Mouse (Mus musculus) megakaryocyte, adult 5-6 weeks (primary cell): ENCODE results near the gene Terb1. TPM values are rescaled to one million over a fixed set of nuclear protein-coding genes. Genes with fewer than 3 reads are reported as not detected.

Experiments
- ATAC-seq: 2 replicates; pipeline ENCODE4 v1.8.0; 2016; ENCODE audit warnings: mild to moderate bottlenecking, inconsistent platforms; ENCODE audit not compliant: poor library complexity, severe bottlenecking
- total RNA-seq, 2 experiments: library from RNA; stranded (forward) in 1 of 2; stranded (reverse) in 1 of 2; fragments of 153-499, 151-499 nt in 1 of 2; fragments of 221-1000, 200-1000 nt in 1 of 2; gene quantifications; 2 replicates each; pipeline versions ENCODE4 v1.2.3 to v1.2.4; 2015 to 2017

The Terb1 gene
- not detected in 2 replicates for total RNA-seq (2015)
- total RNA-seq (2017): not detected in 2 replicates

DNA sequence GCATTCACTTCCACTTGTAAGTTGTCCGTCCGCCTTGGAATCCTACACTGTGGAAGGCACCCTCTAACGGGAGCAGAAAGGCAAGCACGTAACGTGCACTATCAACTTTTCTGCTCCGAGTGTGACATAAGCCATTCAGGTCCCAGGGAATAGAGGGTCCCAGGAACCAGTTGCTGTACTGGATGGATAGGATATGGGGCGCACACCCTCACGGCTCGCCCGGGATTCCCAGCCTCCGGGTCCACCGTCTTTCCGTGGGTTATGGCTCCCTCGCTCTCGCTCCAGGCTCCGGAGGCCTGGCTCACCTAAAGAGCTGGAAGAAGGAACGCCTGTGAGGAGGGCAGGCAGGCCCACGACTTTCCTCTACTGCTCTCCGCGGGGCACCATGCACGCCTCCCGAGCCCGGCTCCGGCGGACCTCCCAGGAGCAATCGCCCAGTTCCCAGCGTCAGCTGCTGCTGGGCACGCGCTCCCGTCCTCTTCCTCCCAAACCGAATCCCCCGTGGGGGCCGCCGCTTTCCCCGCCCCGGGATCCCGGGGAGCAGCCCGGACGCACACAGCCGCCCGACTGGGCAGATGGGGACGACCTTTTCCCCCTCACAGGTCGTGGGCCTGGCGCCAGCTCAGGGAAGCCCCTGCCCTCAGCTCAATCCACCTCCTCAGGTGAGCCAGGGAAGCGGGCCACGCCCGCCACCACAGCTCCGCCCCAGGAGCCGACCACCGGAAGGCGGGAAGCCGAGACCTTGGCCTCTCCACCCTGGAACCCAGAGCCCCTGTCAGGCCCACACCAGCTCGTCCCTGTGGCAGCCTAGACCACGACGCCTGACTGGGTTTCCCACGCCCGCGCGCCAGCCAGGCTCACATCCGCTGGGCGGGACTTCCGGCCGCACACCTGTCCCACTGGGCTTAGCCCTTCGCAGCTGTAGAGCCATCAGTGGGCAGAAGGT is at the start of gene Terb1:
Terb1 (minus strand) TSS at position 850 of the 946 bp plus-strand sequence.
- peak; percentile 69 for ATAC-seq

DNA sequence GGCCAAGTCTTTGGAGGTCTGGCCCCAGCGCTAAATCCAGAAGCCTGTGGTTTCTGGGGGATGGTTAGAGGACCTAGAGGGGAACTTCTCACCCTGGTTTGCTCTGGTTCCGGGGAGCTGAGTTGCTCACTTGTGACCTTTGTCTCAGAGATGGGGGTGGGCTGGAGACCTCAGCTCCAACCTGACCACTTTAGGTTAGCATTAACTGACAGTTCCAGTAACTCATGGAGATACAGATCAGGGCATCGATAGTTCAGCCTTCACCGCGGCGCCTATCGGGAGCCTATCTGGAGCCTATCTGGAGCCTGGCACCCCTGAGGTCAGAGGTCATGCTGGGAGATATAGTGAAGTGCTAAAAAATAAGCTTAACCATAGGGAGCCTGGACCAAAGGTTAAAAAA is 47.5 kb upstream of the Terb1 start:
- ATAC-seq: no peak

DNA sequence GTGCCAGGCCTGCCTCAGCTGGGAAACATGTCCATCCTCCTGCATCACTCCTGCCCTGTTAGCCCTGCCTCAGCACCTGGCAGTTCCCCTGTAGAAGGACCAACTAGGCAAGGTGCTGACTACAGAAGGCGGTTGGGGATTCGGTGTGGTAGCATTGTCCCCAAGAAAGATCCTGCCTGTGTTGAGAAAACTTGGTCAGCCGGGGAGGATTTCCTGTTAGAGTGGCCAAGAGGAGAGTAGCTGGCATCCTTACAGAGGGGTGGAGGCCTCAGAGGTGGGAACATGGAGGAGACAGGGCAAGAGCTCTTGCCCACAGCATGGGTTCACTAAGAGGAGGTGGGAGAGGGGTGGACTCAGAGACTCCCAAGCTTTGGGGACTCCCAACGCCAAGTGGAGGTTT is 45.5 kb upstream of the Terb1 start:
- no peak for ATAC-seq

DNA sequence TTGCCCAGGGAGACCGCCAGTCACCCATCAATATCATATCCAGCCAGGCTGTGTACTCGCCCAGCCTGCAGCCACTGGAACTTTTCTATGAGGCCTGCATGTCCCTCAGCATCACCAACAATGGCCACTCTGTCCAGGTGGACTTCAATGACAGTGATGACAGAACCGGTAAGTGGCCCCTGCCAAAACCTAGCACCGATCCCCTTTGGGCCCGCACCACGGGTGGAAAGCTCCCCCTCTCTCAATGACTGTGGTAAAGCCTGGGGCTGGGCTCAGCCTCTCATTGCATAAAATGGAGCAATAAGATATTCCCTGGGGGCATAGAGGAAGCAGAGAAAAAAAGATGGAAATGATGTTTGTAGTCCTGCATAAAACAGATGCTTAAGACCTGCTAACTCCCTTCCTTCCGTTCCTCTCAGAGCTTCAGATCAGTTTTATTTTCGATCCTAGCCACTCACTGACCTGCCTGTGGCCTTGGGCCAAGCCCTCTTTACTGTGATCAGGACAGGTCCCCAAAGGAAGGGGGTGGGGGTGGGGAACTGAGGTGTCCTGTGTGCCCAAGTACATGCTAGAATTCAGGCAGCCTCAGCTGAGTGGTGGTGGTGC is 33.8 kb upstream of the Terb1 start:
- no peak for ATAC-seq

DNA sequence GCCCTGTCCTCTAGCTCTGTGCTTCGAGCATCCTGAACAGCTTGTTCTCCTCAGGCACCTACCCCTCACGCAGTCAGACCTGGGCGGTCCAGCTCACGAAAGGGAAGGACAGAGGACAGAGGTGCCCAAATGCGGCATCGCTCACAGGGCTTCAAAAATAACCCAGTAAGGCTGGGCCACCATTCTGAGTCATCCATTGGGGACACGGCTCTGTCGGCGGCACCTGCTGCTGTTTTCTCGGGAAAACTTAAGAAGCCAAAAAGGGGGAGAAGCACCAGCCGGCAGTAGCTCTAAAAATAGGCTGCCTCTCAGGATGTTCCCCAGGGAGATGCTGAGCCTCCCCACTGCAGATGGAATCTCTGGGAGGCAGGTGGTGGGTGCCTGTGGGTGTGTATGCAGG is 32.5 kb upstream of the Terb1 start:
- no peak for ATAC-seq

DNA sequence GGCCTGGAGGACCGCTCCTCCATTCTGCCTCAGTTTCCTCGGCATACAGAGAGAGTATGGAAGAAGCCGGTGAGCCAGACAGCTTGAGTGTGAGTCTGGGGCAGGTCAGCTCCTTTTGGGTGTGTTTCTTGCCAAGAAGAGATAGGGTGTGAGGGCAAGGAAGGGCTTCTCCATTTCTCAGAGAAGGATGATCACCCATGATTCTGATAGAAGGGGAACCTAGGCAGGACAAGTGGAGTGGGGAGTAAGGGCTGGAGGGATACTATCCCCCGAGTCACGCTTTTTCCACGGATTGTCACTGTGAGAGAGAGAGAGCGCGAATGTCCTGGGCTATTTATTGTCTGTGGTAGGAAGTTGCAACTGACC is 31.8 kb upstream of the Terb1 start:
- ATAC-seq: no peak

DNA sequence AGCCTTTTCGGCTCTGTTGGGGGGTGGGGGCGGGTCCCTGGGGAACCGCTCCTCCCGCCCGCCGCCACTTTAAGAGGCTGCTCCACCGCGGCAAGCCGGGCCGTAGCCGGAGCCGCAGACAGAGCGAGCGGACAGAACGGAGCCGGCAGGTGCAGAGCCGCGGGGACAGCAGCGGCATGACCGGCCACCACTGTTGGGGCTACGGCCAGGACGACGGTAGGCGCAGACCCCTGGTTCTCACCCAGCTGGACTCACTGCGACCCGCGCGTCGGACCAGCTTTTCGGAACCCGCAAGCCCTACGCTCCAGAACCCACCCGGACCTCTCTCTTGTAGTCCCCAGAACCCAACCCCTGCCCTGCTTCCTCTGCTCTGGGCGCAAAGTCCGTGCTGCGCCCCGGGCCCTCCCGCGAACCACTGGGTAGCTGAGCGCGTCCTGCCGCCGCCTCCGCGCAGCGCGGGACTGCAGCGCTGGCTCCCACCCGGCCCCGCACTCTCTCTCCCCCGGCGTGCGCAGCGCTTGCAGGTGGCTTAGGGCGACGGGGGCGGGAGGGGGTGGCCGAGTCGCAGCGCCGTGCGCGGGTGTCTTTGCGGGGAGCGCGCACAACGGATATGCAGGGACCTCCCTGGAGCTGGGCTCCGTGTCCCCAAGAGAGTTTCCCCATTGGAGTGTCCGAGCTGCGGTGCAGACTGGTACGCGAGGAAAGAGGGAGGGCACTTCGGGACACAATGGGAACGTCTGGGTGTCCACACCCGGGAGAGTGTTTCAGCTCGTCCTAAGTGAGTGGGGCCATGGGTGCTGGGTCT is 31.2 kb upstream of the Terb1 start:
- ATAC-seq: 0 out of 2 replicates have a peak, but pooled peaks have one; percentile 19

DNA sequence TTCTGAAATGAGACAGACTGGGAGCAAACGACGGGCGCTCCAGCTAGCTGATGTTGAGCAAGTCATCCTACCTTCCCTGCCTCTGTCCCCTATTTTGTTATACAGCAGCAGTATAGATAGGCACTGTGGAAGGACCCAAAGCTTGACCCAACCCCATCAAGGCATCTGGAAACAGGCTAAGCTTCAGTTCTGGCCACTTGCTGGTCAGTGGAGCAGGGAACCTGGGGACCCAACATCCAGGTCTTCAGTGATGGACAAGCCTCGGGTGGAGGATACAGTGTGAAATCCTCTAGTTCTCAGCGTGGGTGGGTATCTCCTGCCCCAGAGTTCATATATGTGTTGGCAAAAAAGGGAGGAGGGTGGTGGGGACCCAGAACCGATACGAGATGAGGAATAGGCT is 30.5 kb upstream of the Terb1 start:
- no peak for ATAC-seq

DNA sequence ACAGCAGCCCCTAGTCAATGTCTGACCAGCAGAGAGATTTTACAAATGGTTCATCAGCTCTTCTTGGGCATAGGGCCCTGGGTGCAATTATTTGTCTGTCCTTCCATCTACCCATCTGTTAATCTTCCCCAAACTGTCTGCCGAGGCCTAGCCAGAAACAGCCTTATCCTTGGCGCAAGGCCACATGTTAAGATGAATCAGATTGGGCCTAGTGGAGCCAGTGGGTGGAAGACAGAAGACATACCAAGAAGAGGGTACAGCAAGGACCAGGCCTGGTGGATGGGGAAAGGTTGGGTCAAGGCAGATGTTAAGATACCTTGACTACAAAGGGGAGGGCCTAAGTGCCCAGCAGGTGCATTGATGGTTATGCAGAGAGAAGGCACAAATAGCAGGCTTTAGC is 29.9 kb upstream of the Terb1 start:
- no peak for ATAC-seq

DNA sequence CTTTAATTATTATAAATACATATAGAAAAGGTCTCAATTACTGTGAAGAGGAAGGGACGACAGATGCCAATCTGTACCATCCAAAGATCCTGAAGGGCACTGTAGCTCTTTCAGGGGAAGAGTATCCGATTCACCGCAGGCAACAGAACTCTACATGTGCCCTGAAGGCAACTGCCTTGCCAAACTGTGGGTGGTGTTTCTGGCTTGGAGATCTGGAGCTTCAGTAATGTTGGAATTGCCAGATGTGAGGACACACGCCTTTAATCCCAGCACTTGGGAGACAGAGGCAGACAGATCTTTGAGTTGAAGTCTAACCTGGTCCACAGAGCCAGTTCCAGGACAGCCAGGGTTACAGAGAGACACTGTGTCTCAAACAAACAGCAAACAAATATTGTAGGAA is 29.2 kb upstream of the Terb1 start:
- no peak for ATAC-seq

DNA sequence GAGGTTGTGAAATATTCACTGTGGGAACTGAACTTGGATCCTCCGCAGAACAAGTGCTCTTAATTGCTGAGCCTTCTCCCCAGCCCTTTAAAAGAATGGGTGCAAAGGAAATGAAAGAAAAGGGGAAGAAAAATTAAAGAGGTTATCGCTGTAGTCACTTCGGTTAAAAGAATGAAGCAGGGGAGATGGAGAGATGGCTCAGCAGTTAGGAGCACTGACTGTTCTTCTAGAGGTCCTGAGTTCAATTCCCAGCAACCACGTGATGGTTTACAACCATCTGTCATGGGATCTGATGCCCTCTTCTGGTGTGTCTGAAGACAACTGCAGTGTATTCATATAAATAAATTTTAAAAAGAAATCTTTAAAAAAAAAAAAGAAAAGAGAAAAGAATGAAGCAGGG is 26.3 kb upstream of the Terb1 start:
- no peak for ATAC-seq

DNA sequence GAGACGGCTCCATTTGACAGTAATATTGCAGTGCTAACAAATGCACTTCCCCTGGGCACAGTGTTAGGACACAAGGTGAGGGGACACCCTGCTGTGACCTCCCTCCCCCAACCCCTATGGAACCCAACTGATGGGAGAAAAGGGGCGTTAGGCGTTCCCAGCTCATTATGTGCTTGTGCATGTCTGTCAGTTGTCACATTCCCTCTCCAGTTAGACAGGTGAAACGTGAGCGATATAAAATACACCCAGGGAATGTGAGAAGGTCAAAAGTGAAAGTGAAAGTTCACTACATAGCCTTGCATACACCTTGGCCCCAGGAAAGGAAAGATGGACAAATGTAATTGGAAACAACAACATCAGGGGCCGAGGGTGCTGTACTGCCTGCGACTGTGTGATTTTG is 25.7 kb upstream of the Terb1 start:
- ATAC-seq: peak; percentile 30; the same call in 1 of the 2 replicates

DNA sequence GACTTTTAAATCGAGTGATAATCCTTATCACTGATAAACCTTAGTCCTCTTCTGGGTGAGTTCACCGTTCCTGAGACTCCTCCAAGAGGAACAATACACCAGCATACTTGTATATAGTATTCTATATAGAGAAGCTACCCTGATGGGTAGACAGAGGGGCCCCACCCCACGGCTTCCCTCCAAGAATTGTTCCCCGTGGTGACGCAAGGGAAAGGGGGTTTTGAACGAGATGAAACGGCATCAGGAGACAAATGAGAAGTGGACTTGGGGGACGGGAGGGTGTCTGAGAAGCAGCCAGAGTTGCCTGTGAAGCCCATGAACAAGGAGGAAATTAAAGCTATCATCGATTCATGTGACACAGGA is 25.1 kb upstream of the Terb1 start:
- ATAC-seq: peak; percentile 64

DNA sequence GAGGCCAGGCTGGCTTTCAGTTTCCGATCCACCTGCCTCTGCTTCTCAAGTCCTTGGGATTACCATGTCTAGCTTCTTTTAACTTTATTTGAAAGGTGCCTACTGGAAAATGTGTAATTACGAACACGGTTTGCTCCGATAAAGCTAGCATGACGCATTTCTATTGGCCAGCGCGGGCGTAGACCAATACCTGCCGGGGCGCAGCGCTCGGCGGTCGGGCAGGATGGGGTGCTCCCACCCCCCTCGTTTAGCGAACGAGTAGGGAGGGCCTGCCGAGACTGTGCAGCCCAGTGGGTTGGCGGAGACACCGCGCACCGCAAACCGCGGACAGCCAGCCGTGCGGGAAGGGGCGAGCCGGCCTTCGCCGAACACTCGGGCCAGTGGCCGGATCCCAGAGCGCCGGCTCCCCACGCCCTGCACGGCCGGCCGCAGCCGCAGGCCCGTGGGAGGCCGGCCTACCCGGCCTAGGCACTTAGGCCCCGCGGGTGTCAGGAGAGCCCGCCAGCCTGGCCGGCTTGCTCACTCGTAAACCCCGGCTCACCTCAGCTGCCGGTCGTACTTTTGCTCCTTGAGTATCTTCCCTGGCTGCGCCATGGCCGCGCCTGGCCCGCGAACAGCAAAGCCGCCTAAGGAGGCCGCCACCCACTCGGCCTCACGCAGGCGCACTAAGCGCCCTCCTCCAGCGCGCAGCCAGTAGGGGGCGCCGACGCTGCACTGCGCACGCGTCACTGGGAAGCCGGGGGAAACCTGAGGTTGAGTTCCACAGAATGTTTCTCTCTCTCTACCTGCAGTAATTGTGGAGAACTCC is 24.5 kb upstream of the Terb1 start, which contains the start of the genes Nae1 and Car7:
Nae1 (minus strand) TSS at position 667 of the 808 bp plus-strand sequence.
Car7 (plus strand) TSS at position 719 of the 808 bp plus-strand sequence.
- ATAC-seq: peak; percentile 88

DNA sequence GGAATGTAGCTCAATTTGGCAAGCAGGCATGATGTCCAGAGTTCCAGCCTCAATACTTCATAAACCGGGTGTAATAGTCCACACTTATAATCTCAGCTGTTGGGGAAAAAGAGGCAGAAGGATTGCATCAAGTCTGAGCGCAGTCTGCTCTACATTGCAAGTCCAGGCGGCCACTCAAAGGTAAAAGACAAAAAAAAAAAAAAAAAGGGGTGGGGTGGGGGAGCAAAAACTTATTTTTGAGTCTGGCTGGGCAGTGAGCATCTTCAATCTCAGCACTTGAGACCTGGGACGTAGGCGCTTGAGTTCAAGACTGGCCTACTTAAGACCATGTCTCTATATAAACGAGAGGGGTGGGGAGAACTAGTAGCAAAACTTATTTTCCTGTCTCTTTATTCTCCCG is 23.8 kb upstream of the Terb1 start:
- ATAC-seq: no peak

DNA sequence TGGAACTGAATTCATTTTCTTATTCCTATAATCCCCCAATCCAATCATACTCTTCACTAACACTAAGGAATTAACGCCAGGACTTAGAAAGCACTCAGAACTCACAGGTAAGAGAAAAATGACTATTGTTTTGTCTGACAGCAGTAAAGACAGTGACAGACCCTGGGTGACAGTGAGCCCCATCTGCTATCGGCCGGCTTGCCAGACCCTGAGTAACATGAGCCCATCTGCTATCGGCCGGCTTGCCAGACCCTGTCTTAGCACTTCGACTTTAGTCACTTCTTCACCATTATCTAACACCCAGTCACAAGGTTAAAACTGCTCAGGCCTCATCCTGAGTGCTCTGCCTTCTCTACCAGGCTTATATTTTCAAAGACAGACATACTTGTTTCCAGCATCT is 20.0 kb upstream of the Terb1 start:
- ATAC-seq: no peak

DNA sequence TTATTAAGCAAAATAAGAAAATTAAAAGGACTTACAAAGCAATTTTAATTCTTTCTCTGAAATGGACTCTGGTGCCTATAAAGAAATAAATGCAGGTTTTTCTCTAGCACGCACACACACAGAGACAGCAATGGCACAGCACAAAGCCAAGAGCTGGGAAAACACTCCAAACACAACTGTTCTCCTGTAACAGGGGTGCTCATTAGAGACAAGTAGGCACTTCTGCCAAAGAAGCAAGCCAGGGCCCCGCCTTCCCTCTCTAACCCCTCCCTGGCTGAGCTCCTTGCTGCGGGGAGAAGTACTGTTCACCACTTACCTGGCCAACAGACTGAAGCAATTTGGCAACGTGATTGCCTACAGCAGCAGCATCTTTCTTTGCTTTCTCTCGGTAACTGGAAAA is 8.2 kb upstream of the Terb1 start:
- no peak for ATAC-seq

DNA sequence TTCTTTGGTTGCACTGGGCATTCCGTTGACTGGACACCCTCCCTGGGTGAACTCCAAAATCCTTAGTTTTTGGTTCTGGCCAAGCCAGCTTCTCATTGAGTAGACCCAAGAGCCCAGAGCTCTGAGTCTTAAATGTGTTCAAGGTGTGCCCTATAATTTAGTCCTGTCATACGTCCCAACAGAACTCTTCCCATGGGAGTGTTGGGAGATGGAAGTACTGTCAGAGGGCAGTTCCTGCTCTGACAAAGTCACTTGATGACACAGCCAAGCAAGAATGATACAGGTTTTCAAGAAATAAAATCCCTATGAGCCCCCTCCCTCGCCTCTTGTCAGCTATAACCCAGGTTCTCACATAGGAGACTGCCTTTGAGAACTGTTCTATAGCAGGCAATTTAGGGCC is 424 bp upstream of the Terb1 start:
- no peak for ATAC-seq

DNA sequence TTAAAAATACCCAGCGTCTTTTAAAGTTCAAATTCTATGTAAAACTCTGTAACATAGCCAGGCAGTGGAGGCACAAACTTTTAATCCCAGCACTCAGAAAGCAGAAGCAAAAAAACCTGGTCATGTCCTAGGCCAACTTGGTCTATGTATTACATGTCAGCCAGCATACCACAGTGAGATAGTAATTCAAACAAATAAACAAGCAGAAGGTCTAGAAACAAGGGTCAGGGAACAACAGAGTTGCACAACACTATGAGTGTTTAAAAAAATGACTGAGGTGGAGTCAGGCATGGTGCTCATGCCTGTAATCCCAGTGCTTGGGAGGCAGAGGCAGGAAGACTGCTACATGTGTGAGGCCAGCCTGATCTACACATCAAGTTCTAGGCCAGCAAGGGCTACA is 30.6 kb downstream of the Terb1 start:
- no peak for ATAC-seq

DNA sequence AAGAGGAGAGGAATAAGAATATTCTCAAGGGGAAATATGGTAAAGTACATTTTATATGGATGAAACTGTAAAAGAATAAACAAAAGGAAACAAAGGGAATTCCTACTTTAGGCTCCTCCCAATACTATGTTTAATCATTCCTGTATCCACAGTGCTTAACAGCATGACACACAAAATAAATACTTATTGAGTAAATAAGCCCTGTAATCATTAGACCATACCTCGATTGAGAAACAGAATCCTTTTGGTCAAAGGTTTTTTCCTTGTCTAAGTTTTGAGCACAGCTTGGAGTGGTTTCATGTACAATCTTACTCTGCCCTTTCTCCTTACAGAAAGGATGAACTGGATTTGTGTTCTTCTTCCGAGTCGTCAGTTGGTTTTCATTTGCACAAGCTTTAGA is 37.2 kb downstream of the Terb1 start:
- ATAC-seq: no peak

DNA sequence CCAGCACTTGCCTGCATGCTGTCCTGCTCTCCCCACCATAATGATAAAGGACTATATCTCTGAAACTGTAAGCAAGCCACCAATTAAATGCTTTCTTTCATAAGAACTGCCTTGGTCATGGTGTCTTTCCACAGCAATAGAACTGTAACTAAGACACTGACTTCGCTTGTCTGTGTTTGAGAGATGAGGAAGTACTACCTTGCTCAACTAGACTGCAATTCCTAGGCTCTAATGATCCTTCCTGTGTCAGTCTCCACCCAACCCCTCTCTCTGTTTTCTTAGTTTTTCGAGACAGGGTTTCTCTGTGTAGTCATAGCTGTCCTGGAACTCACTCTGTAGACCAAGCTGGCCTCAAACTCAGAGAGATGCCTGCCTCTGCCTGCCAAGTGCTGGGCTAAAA is 42.2 kb downstream of the Terb1 start:
- ATAC-seq: peak; percentile 88
